Mouse (Mus musculus) MEL (cell line): ENCODE results near the gene Lrrn1. TPM values are rescaled to one million over a fixed set of nuclear protein-coding genes. Genes with fewer than 3 reads are reported as not detected.

Experiments
- DNase-seq: peaks from one replicate; pipeline ENCODE4 v3.0.0; 2011; ENCODE audit warnings: low read depth, low spot score
- H3K27ac ChIP-seq: 2 replicates; pipeline ENCODE4 v1.5.1; 2012; ENCODE audit warnings: low read depth, mild to moderate bottlenecking, control low read depth, low read length, moderate library complexity; ENCODE audit not compliant: control insufficient read depth
- H3K27me3 ChIP-seq, 2 experiments: fragments of 150-350 bp in 1 of 2; sonication (generic) in 1 of 2; 2 replicates each; pipeline ENCODE4 v1.6.1; 2012; ENCODE audit warnings: low read length in 2 of 2, mild to moderate bottlenecking in 2 of 2, improper control_type of control experiment in 1 of 2, moderate library complexity in 1 of 2; ENCODE audit not compliant: insufficient read depth in 2 of 2, control insufficient read depth in 1 of 2
- H3K36me3 ChIP-seq, 2 experiments: 2 replicates each; pipeline ENCODE4 v1.6.1; 2012 to 2014; ENCODE audit warnings: low read length in 2 of 2, improper control_type of control experiment in 1 of 2, inconsistent platforms in 1 of 2, mild to moderate bottlenecking in 1 of 2; ENCODE audit not compliant: insufficient read depth in 2 of 2, control insufficient read depth in 1 of 2
- H3K4me1 ChIP-seq, 2 experiments: fragments of 150-350 bp in 1 of 2; sonication (generic) in 1 of 2; 2 replicates each; pipeline ENCODE4 v1.6.1; 2012; ENCODE audit warnings: low read length in 2 of 2, improper control_type of control experiment in 1 of 2, mild to moderate bottlenecking in 1 of 2; ENCODE audit not compliant: insufficient read depth in 2 of 2, control insufficient read depth in 1 of 2
- H3K4me3 ChIP-seq, 2 experiments: fragments of 150-350 bp in 1 of 2; sonication (generic) in 1 of 2; 2 replicates each; pipeline ENCODE4 v1.5.1; 2012; ENCODE audit warnings: low read depth in 2 of 2, low read length in 2 of 2, mild to moderate bottlenecking in 2 of 2, moderate library complexity in 2 of 2, control low read depth in 1 of 2, improper control_type of control experiment in 1 of 2; ENCODE audit not compliant: control insufficient read depth in 1 of 2, insufficient read depth in 1 of 2
- H3K79me2 ChIP-seq: 2 replicates; pipeline ENCODE4 v1.6.1; 2012; ENCODE audit warnings: mild to moderate bottlenecking, low read length, moderate library complexity; ENCODE audit not compliant: control insufficient read depth, poor library complexity, insufficient read depth
- H3K9ac ChIP-seq: 2 replicates; pipeline ENCODE4 v1.6.1; 2012; ENCODE audit warnings: low read depth, mild to moderate bottlenecking, control low read depth, low read length, moderate library complexity; ENCODE audit not compliant: control insufficient read depth, poor library complexity, severe bottlenecking
- H3K9me3 ChIP-seq: fragments of 150-350 bp; sonication (generic); replicated peaks from 2 replicates; pipeline ENCODE4 v1.6.1; 2012; ENCODE audit warnings: mild to moderate bottlenecking, low read length, improper control_type of control experiment, moderate library complexity; ENCODE audit not compliant: insufficient read depth
- CHD2 ChIP-seq: IDR thresholded peaks from 2 replicates; pipeline ENCODE4 v1.6.1; 2011; ENCODE audit warnings: low read length, improper control_type of control experiment
- ELF1 ChIP-seq: IDR thresholded peaks from 2 replicates; pipeline ENCODE4 v1.6.1; 2014; ENCODE audit warnings: low read depth, mild to moderate bottlenecking, inconsistent platforms, low read length, improper control_type of control experiment, moderate library complexity
- EP300 ChIP-seq, 2 experiments: IDR thresholded peaks; 2 replicates each; pipeline ENCODE4 v1.6.1; 2011; ENCODE audit warnings: improper control_type of control experiment in 2 of 2, low read length in 2 of 2, low read depth in 1 of 2, mild to moderate bottlenecking in 1 of 2
- GABPA ChIP-seq: IDR thresholded peaks from 2 replicates; pipeline ENCODE4 v1.6.1; 2012; ENCODE audit warnings: low read depth, mild to moderate bottlenecking, inconsistent platforms, low read length, improper control_type of control experiment, moderate library complexity
- GATA1 ChIP-seq: IDR thresholded peaks from 2 replicates; pipeline ENCODE4 v1.6.1; 2011; ENCODE audit warnings: low read depth, low read length, improper control_type of control experiment
- HCFC1 ChIP-seq: IDR thresholded peaks from 2 replicates; pipeline ENCODE4 v1.6.1; 2012; ENCODE audit warnings: low read depth, mild to moderate bottlenecking, inconsistent platforms, low read length, improper control_type of control experiment, moderate library complexity
- JUND ChIP-seq: IDR thresholded peaks from 2 replicates; pipeline ENCODE4 v1.6.1; 2011; ENCODE audit warnings: low read depth, mild to moderate bottlenecking, improper control_type of control experiment, low read length
- KAT2A ChIP-seq: conservative IDR thresholded peaks from 2 replicates; pipeline ENCODE4 v1.6.1; 2012; ENCODE audit warnings: low read depth, low read length, improper control_type of control experiment, inconsistent platforms
- MAFK ChIP-seq: IDR thresholded peaks from 2 replicates; pipeline ENCODE4 v1.6.1; 2011; ENCODE audit warnings: low read depth, mild to moderate bottlenecking, low read length, improper control_type of control experiment, borderline replicate concordance
- MAZ ChIP-seq: IDR thresholded peaks from 2 replicates; pipeline ENCODE4 v1.6.1; 2012; ENCODE audit warnings: low read depth, mild to moderate bottlenecking, inconsistent platforms, low read length, improper control_type of control experiment
- MEF2A ChIP-seq: IDR thresholded peaks from 2 replicates; pipeline ENCODE4 v1.6.1; 2014; ENCODE audit warnings: low read depth, mild to moderate bottlenecking, inconsistent platforms, low read length, improper control_type of control experiment; ENCODE audit not compliant: poor library complexity, insufficient replicate concordance, severe bottlenecking; ENCODE audit errors: extremely low read depth
- MXI1 ChIP-seq: IDR thresholded peaks from 2 replicates; pipeline ENCODE4 v1.6.1; 2011; ENCODE audit warnings: mild to moderate bottlenecking, low read depth, low read length, improper control_type of control experiment
- MYB ChIP-seq: IDR thresholded peaks from 2 replicates; pipeline ENCODE4 v1.6.1; 2011; ENCODE audit warnings: mild to moderate bottlenecking, low read depth, low read length, improper control_type of control experiment
- MYC ChIP-seq: IDR thresholded peaks from 2 replicates; pipeline ENCODE4 v1.6.1; 2011; ENCODE audit warnings: low read depth, mild to moderate bottlenecking, low read length, improper control_type of control experiment, moderate library complexity
- NRF1 ChIP-seq: IDR thresholded peaks from 2 replicates; pipeline ENCODE4 v1.6.1; 2014; ENCODE audit warnings: low read depth, mild to moderate bottlenecking, inconsistent platforms, low read length, improper control_type of control experiment, moderate library complexity; ENCODE audit not compliant: poor library complexity, insufficient read depth, severe bottlenecking
- POLR2AphosphoS2 ChIP-seq: IDR thresholded peaks from 2 replicates; pipeline ENCODE4 v1.6.1; 2011; ENCODE audit warnings: low read length, improper control_type of control experiment
- POLR2AphosphoS5 ChIP-seq: IDR thresholded peaks from 2 replicates; pipeline ENCODE4 v1.6.1; 2012; ENCODE audit warnings: low read depth, borderline replicate concordance, mild to moderate bottlenecking, inconsistent platforms, low read length, moderate library complexity, mixed read lengths
- RCOR1 ChIP-seq: IDR thresholded peaks from 2 replicates; pipeline ENCODE4 v1.6.1; 2012; ENCODE audit warnings: low read depth, mild to moderate bottlenecking, inconsistent platforms, low read length, improper control_type of control experiment
- TBP ChIP-seq: IDR thresholded peaks from 2 replicates; pipeline ENCODE4 v1.8.0; 2011; ENCODE audit warnings: low read depth, low read length, improper control_type of control experiment
- TCF12 ChIP-seq: IDR thresholded peaks from 2 replicates; pipeline ENCODE4 v1.6.1; 2014; ENCODE audit warnings: low read depth, mild to moderate bottlenecking, inconsistent platforms, low read length, improper control_type of control experiment, moderate library complexity
- UBTF ChIP-seq: IDR thresholded peaks from 2 replicates; pipeline ENCODE4 v1.6.1; 2012; ENCODE audit warnings: low read depth, mild to moderate bottlenecking, inconsistent platforms, low read length, improper control_type of control experiment, moderate library complexity, borderline replicate concordance; ENCODE audit not compliant: insufficient read depth
- ZC3H11A ChIP-seq: IDR thresholded peaks from 2 replicates; pipeline ENCODE4 v1.6.1; 2012; ENCODE audit warnings: low read depth, mild to moderate bottlenecking, inconsistent platforms, low read length, improper control_type of control experiment
- ZKSCAN1 ChIP-seq: IDR thresholded peaks from 2 replicates; pipeline ENCODE4 v1.6.1; 2012; ENCODE audit warnings: low read depth, mild to moderate bottlenecking, inconsistent platforms, low read length, improper control_type of control experiment, moderate library complexity
- ZMIZ1 ChIP-seq: IDR thresholded peaks from 2 replicates; pipeline ENCODE4 v1.6.1; 2012; ENCODE audit warnings: low read depth, mild to moderate bottlenecking, inconsistent platforms, low read length, improper control_type of control experiment, moderate library complexity
- ZNF384 ChIP-seq: IDR thresholded peaks from 2 replicates; pipeline ENCODE4 v1.6.1; 2012; ENCODE audit warnings: low read depth, mild to moderate bottlenecking, inconsistent platforms, low read length, improper control_type of control experiment
- polyA plus RNA-seq, 2 experiments: library from polyadenylated mRNA; stranded (reverse) in 1 of 2; unstranded in 1 of 2; fragments of >175 nt in 1 of 2; fragments of >200 nt in 1 of 2; gene quantifications; 2 replicates each; pipeline versions ENCODE4 v1.2.1 to v1.2.4; 2012; ENCODE audit warnings: low replicate concordance in 2 of 2, low read depth in 1 of 2; ENCODE audit not compliant: insufficient read length in 2 of 2, insufficient read depth in 1 of 2, missing spikeins in 1 of 2
- total RNA-seq: library from RNA; depleted of rRNA; stranded (reverse); fragments of 300-350 nt; gene quantifications from 2 replicates; pipeline ENCODE4 v1.2.3, GENCODE M21; 2012

The Lrrn1 gene
- total and polyA plus RNA-seq, 3 experiments, result not detected

DNA sequence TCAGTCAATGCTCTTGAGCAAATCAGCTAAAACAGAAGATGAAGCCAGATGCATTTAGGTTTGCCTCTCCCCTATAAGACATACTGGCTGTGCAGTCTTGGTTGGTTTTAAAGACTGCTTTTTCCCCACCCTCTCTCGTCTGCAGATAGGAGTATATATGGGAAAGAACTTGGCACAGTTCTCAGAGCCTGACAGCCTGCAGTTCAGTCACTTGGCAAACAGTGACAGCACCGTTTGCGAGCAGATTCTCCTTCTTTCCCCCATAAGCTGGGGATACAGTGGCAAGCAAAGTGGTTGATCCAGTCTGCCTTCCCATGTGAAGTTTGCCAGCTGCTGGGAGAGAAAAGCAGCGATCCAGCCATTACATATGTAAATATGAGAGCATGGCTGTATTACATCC lies 12.3 kb downstream of the Lrrn1 start:
- no peak for DNase-seq
- no peaks in the 10 kb centered on the region for H3K27me3 ChIP-seq
- H3K4me1 ChIP-seq, result no peaks in the 10 kb centered on the region
- no peaks in the 10 kb centered on the region for H3K9me3 ChIP-seq
- no peaks in the 10 kb centered on the region for H3K79me2 ChIP-seq
- H3K9ac ChIP-seq, result no peak overlapping the region
- H3K27ac ChIP-seq, result no peak overlapping the region
- TF ChIP-seq TCF12 (no peak), NRF1 (no peak), MYC (no peak), CHD2 (no peak), MEF2A (no peak), ZNF384 (no peak), POLR2AphosphoS5 (no peak), EP300 (IDR thresholded peaks at IDR 0.05; ENCODE audit: low read depth in 1 of 2, low read length in 2 of 2) (no peak), MAZ (no peak), MAFK (no peak)
- no peaks in the 10 kb centered on the region for H3K36me3 ChIP-seq
- no peak overlapping the region for H3K4me3 ChIP-seq

DNA sequence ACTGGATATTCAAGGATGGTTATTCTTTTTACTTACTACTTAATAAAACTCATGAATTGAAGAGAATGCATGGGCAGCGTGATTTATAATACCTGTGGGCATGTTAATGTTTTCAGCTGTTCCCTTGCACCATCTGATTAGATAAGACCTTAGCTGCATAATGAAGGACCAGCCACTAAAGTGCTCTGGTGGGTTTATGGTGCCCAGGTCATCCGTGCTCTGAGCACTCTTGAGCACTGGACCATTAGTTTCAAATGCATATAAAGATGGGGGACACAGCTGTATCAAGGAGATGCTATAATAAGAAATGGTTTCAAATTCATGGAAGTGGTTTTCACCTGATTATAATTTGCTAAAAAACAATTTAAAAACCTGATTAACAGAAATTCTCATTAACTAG lies 16.7 kb downstream of the Lrrn1 start:
- Histone ChIP-seq H3K9me3 (no peaks in the 10 kb centered on the region), H3K27me3 (no peaks in the 10 kb centered on the region)
- TF ChIP-seq GABPA (no peak), UBTF (no peak), TBP (no peak), MEF2A (no peak), MYB (no peak), HCFC1 (no peak), ZMIZ1 (no peak), POLR2AphosphoS5 (no peak), CHD2 (no peak), ZC3H11A (no peak), POLR2AphosphoS2 (no peak), EP300 (IDR thresholded peaks at IDR 0.05; ENCODE audit: low read depth in 1 of 2, low read length in 2 of 2) (no peak), RCOR1 (no peak), GATA1 (no peak), ZKSCAN1 (no peak), ZNF384 (no peak), KAT2A (no peak), JUND (no peak), ELF1 (no peak), MXI1 (no peak)

More for the DNA sequence above, 16.7 kb downstream of the Lrrn1 start:
- no peaks in the 10 kb centered on the region for H3K79me2 ChIP-seq
- H3K27ac ChIP-seq, result no peak overlapping the region
- H3K4me3 ChIP-seq, result no peak overlapping the region
- no peaks in the 10 kb centered on the region for H3K36me3 ChIP-seq
- no peaks in the 10 kb centered on the region for H3K4me1 ChIP-seq
- no peak overlapping the region for H3K9ac ChIP-seq
- DNase-seq, result no peak
